Mouse (Mus musculus) 416B (cell line): ENCODE measurements around the gene Nr2e3.
"Not testable (repeated sequence)": the region's sequence is repeated elsewhere in the genome, so short reads cannot be mapped to it uniquely, and the experiment has no call there.

Source experiments
- DNase-seq: peaks from one replicate; pipeline ENCODE4 v3.0.0; 2011; ENCODE audit warnings: low read depth

Gene Nr2e3

DNA sequence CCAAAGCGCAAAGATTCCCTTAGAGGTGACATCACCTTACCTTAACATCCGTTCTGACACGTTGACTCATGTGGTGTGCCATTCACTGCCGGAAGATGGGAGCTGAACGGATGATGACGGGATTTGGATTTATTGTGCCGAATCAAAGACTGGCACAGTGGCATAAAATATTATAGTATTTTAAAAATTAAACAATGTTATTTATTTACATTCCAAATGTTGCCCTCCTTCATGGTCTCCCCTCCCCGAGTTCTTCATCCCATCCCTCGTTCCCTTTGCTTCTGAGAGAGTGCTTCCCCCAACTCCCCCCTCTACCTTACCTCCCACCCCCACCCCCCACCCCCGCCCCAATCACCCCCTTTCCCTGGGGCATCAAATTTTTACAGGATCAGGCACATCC lies at the start of gene Nr2e3:
Gene Nr2e3, minus strand, starts transcription at position 101 of the 400 bp plus-strand sequence.
- no peak for DNase-seq

DNA sequence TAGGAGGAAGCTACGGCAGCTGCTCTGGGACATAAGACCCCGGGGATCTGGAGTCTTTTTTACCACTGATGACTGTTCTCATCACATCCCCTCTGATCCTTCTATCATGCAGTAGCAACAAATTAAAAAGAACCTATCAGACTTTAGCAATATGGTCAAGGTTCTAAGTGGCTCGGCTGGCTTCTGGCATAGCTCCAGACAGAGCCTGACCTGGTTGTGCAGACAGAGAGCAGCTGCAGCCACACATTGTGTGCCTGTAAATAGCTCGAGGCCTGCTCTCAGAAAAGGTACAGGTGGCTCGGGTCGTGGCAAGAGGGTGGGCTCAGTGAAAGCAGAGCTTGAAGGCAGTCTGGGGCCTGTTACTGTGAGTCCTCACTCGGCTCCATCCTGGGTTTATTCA lies 48.5 kb upstream of the Nr2e3 start:
- DNase-seq, result no peak

DNA sequence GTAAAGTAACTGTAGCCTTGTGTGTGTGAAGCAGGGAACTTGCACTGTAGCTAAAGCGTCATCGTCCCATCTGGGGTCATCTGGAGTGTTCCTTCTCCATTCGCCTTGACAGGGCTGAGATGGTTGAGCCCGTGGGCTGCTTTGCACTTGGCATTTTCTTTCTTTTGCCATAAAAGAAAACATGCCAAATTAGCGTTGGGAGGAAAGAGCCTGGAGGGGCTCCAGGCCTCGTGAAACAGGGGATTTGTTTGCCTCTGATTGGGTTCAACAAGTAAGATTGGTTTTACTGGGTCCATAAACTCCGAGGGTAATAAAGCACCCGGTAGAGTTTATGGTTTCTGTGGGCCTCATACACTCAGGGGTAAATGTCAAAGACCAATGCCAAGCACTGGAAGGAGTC lies 41.9 kb upstream of the Nr2e3 start:
- no peak for DNase-seq

DNA sequence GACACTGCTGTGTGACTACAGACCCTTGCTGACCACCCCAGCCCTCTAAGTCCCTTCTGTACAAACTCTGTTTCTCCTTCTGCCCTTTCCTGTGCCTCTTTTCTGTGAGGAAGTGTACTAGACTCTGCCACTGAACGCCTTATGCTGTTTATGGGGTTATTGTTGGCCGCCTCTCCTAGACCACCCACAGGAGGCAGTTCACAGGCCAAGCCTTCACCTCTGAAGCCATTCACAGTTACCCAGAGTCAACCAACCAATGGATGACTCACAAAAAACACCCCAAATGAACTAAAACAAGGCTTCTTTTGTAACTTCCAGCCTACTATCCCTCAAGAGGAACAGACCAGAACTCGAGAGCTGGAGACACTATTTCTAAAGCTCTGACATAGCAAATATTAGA lies 41.0 kb upstream of the Nr2e3 start:
- DNase-seq, result no peak

DNA sequence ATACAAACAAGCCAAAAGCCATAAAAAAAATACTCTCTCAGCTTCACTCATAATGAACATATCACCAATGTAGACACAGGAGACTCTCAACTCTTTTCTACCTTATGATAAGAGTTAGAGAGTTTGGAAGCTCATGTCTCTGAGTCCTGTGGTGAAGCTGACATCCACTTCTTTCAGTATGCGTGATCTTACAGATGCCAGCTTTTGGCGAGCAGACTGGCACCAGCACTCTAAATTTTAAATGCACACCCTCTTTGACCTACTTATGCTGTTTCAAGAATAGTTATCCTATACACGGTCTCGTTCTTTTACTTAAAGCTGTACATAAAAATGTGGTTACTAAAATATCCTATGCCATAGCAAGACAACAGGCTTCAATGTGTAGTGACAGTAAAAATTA lies 37.3 kb upstream of the Nr2e3 start:
- no peak for DNase-seq

GRCm38 (mm10) chr9:59991407-59991806 lies 30.9 kb upstream of the Nr2e3 start:
- no peak for DNase-seq

DNA sequence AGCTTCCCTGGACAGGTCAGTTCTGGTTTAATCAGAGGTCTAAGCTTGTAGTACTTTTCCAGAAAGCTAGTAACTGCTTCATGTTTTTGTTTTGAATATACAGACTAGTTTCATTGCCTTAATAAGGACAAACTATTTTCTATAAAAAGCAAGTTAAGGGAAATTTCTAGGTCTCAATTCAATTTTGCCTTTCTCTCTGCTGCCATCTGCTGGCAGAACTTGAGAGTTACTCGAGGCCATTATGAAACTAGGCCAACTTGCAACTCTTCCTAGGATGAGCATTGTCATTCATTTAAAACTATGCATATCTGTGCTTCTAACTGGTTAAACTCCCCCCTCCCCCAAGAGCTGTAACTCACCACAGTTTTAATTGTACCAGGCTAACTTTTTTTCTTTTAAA lies 29.4 kb upstream of the Nr2e3 start:
- peak; percentile 72 for DNase-seq

GRCm38 (mm10) chr9:59985900-59986572 lies 25.6 kb upstream of the Nr2e3 start:
- DNase-seq, result no peak

DNA sequence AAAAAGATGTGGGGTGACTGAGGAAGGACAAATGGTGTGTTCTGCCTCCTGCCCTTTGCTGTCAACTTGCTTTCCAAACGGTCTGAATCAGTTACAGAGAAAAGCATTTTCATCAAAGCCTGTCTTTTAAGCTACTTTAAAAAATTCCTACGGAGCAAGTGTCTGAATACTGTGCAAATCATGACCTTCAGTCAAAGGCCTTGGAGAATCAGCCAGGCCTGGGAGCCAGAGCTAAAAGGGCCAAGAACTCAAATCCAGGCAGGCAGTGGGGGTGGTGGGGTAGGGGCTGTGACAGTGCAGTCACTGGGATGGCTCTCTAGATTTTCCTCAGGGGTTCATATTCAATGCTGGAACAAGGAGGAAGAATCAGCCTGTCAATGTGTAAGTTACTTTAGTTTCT lies 20.7 kb upstream of the Nr2e3 start:
- no peak for DNase-seq

- DNase-seq, result no peak
These were observed 10.8 kb upstream of the Nr2e3 start for GRCm38 (mm10) chr9:59971263-59971662.

DNA sequence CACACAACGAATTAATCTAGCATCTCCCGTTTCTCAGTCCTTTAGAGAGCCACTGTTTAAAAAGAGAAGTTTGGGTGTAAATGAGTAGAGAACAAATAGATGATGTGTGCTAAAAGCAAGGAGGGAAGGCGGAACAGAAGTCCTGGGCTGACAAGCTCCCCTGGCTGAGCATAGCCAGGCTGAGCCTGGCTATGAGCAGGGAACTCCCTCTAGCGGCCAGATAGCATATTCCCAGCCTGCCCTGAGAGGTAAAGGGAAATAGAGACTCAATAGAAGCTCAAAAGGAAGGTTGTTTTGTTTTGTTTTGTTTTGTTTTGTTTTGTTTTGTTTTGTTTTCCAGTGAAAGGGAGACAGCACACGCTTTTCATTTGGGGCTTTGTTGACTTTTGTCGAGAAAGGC lies 8.9 kb upstream of the Nr2e3 start:
- DNase-seq, result peak; percentile 72

- no peak for DNase-seq
These were observed 4.6 kb upstream of the Nr2e3 start for GRCm38 (mm10) chr9:59965046-59965445.

- DNase-seq, result no peak
These were observed 3.9 kb upstream of the Nr2e3 start for GRCm38 (mm10) chr9:59964367-59964766.

GRCm38 (mm10) chr9:59961201-59961955 lies 919 bp upstream of the Nr2e3 start:
- DNase-seq, result no peak

- DNase-seq, result peak; percentile 96
These were observed 1.2 kb downstream of the Nr2e3 start for GRCm38 (mm10) chr9:59959276-59959675.

GRCm38 (mm10) chr9:59958115-59958514 lies 2.3 kb downstream of the Nr2e3 start:
- DNase-seq, result not testable (repeated sequence)

- no peak for DNase-seq
These were observed 4.0 kb downstream of the Nr2e3 start for GRCm38 (mm10) chr9:59956496-59956895.

DNA sequence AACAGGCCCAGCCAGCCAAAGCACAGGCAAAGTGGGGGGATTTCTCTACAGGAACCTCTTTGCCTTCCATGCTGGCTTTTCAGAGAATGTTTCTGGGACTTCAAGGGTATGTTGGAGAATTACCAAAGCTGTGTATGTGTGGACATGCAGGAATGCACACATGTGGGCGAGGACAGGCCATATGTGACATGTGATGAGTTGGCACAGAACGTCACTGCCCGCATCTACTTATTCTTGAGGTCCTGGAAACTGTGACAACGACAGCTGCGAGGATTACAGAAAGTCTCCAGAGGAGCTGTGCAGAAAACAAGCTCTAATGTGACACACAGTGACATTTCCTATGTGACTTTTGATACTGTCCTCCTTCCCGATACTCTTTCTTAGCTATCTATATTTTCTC lies 4.8 kb downstream of the Nr2e3 start:
- no peak for DNase-seq

- no peak for DNase-seq
These were observed 5.3 kb downstream of the Nr2e3 start for GRCm38 (mm10) chr9:59955199-59955598.

DNA sequence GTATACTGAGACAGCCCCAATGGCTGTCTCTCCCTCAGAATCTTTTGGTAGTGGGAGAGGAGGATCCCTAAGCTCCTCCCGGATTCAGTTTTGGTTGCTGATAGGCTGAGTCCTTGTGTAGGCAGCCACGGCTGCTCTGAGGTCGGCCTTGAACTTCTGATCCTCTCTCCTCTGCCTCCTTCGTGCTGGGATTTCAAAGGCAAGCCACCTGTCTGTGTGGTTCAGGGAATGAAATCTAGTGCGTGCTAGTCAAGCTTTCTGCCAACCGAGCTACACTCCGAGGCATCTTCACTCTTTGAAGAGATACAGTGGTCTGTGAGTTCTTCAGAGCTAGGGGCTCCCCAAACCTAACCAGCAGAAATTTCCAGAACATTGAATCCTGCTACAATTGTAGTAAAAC lies 6.9 kb downstream of the Nr2e3 start:
- no peak for DNase-seq

GRCm38 (mm10) chr9:59952515-59953070 lies 7.9 kb downstream of the Nr2e3 start:
- DNase-seq, result peak; percentile 48

GRCm38 (mm10) chr9:59951943-59952342 lies 8.5 kb downstream of the Nr2e3 start:
- DNase-seq, result no peak

DNA sequence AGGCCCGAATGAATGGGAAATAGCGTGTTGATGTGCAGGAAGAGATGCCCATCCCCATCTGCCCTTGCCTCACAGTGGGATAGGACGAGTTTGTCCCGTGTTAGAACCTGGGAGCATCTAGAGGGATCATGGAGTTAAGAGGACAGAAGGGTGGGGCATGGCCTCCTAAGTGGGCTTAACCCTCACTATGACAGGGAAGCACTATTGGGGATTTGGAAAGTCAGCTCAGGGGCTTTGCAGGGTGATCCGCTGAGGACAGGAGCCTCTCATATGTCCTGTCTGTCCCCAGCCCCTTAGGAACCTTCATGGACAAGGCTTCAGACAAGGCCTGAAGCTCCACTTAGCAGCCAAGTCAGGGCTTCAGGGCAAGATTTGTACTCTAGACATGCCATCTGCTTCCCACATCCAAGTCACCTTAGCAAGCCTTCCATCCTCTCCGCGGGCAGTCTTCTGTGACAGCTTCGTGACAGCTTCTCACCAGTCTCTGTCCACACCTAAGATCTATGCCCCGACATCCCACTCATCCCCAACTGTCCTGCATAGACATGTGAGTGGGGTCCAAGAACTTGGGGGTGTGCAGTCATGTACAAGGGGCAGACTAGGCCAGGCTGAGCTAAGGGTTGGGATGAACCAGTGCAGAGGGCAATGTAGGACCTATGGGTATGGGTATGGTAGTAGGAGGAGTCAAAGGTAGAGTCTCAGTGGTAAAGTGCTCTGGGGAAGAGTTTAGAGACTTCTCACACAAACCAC lies 9.3 kb downstream of the Nr2e3 start:
- DNase-seq, result no peak
